Mouse (Mus musculus) MEL (cell line): ENCODE data around the gene Scn3b. TPM values are rescaled to one million over a fixed set of nuclear protein-coding genes. Genes with fewer than 3 reads are reported as not detected.

Experiments
- DNase-seq: peaks from one replicate; pipeline ENCODE4 v3.0.0; 2011; ENCODE audit warnings: low read depth, low spot score
- H3K27ac ChIP-seq: 2 replicates; pipeline ENCODE4 v1.5.1; 2012; ENCODE audit warnings: low read depth, mild to moderate bottlenecking, control low read depth, low read length, moderate library complexity; ENCODE audit not compliant: control insufficient read depth
- H3K27me3 ChIP-seq, 2 experiments: fragments of 150-350 bp in 1 of 2; sonication (generic) in 1 of 2; 2 replicates each; pipeline ENCODE4 v1.6.1; 2012; ENCODE audit warnings: low read length in 2 of 2, mild to moderate bottlenecking in 2 of 2, improper control_type of control experiment in 1 of 2, moderate library complexity in 1 of 2; ENCODE audit not compliant: insufficient read depth in 2 of 2, control insufficient read depth in 1 of 2
- H3K36me3 ChIP-seq, 2 experiments: 2 replicates each; pipeline ENCODE4 v1.6.1; 2012 to 2014; ENCODE audit warnings: low read length in 2 of 2, improper control_type of control experiment in 1 of 2, inconsistent platforms in 1 of 2, mild to moderate bottlenecking in 1 of 2; ENCODE audit not compliant: insufficient read depth in 2 of 2, control insufficient read depth in 1 of 2
- H3K4me1 ChIP-seq, 2 experiments: fragments of 150-350 bp in 1 of 2; sonication (generic) in 1 of 2; 2 replicates each; pipeline ENCODE4 v1.6.1; 2012; ENCODE audit warnings: low read length in 2 of 2, improper control_type of control experiment in 1 of 2, mild to moderate bottlenecking in 1 of 2; ENCODE audit not compliant: insufficient read depth in 2 of 2, control insufficient read depth in 1 of 2
- H3K4me3 ChIP-seq, 2 experiments: fragments of 150-350 bp in 1 of 2; sonication (generic) in 1 of 2; 2 replicates each; pipeline ENCODE4 v1.5.1; 2012; ENCODE audit warnings: low read depth in 2 of 2, low read length in 2 of 2, mild to moderate bottlenecking in 2 of 2, moderate library complexity in 2 of 2, control low read depth in 1 of 2, improper control_type of control experiment in 1 of 2; ENCODE audit not compliant: control insufficient read depth in 1 of 2, insufficient read depth in 1 of 2
- H3K79me2 ChIP-seq: 2 replicates; pipeline ENCODE4 v1.6.1; 2012; ENCODE audit warnings: mild to moderate bottlenecking, low read length, moderate library complexity; ENCODE audit not compliant: control insufficient read depth, poor library complexity, insufficient read depth
- H3K9ac ChIP-seq: 2 replicates; pipeline ENCODE4 v1.6.1; 2012; ENCODE audit warnings: low read depth, mild to moderate bottlenecking, control low read depth, low read length, moderate library complexity; ENCODE audit not compliant: control insufficient read depth, poor library complexity, severe bottlenecking
- H3K9me3 ChIP-seq: fragments of 150-350 bp; sonication (generic); replicated peaks from 2 replicates; pipeline ENCODE4 v1.6.1; 2012; ENCODE audit warnings: mild to moderate bottlenecking, low read length, improper control_type of control experiment, moderate library complexity; ENCODE audit not compliant: insufficient read depth
- CHD2 ChIP-seq: IDR thresholded peaks from 2 replicates; pipeline ENCODE4 v1.6.1; 2011; ENCODE audit warnings: low read length, improper control_type of control experiment
- CTCF ChIP-seq, 3 experiments: IDR thresholded peaks in 2 of 3; conservative IDR thresholded peaks in 1 of 3; 2 replicates each; pipeline ENCODE4 v1.5.1; 2011 to 2012; ENCODE audit warnings: low read length in 3 of 3, low read depth in 2 of 3, mild to moderate bottlenecking in 2 of 3, improper control_type of control experiment in 1 of 3, inconsistent platforms in 1 of 3, mixed read lengths in 1 of 3, moderate library complexity in 1 of 3; ENCODE audit not compliant: control insufficient read depth in 1 of 3, insufficient read depth in 1 of 3, poor library complexity in 1 of 3, severe bottlenecking in 1 of 3
- ETS1 ChIP-seq: IDR thresholded peaks from 2 replicates; pipeline ENCODE4 v1.6.1; 2012; ENCODE audit warnings: low read depth, mild to moderate bottlenecking, inconsistent platforms, low read length, improper control_type of control experiment, moderate library complexity
- GABPA ChIP-seq: IDR thresholded peaks from 2 replicates; pipeline ENCODE4 v1.6.1; 2012; ENCODE audit warnings: low read depth, mild to moderate bottlenecking, inconsistent platforms, low read length, improper control_type of control experiment, moderate library complexity
- HCFC1 ChIP-seq: IDR thresholded peaks from 2 replicates; pipeline ENCODE4 v1.6.1; 2012; ENCODE audit warnings: low read depth, mild to moderate bottlenecking, inconsistent platforms, low read length, improper control_type of control experiment, moderate library complexity
- KAT2A ChIP-seq: conservative IDR thresholded peaks from 2 replicates; pipeline ENCODE4 v1.6.1; 2012; ENCODE audit warnings: low read depth, low read length, improper control_type of control experiment, inconsistent platforms
- MAFK ChIP-seq: IDR thresholded peaks from 2 replicates; pipeline ENCODE4 v1.6.1; 2011; ENCODE audit warnings: low read depth, mild to moderate bottlenecking, low read length, improper control_type of control experiment, borderline replicate concordance
- MAX ChIP-seq: IDR thresholded peaks from 2 replicates; pipeline ENCODE4 v1.6.1; 2011; ENCODE audit warnings: low read length, improper control_type of control experiment
- MAZ ChIP-seq: IDR thresholded peaks from 2 replicates; pipeline ENCODE4 v1.6.1; 2012; ENCODE audit warnings: low read depth, mild to moderate bottlenecking, inconsistent platforms, low read length, improper control_type of control experiment
- MEF2A ChIP-seq: IDR thresholded peaks from 2 replicates; pipeline ENCODE4 v1.6.1; 2014; ENCODE audit warnings: low read depth, mild to moderate bottlenecking, inconsistent platforms, low read length, improper control_type of control experiment; ENCODE audit not compliant: poor library complexity, insufficient replicate concordance, severe bottlenecking; ENCODE audit errors: extremely low read depth
- MYC ChIP-seq: IDR thresholded peaks from 2 replicates; pipeline ENCODE4 v1.6.1; 2011; ENCODE audit warnings: low read depth, mild to moderate bottlenecking, low read length, improper control_type of control experiment, moderate library complexity
- NELFE ChIP-seq: IDR thresholded peaks from 2 replicates; pipeline ENCODE4 v1.6.1; 2011; ENCODE audit warnings: low read depth, low read length, improper control_type of control experiment
- NRF1 ChIP-seq: IDR thresholded peaks from 2 replicates; pipeline ENCODE4 v1.6.1; 2014; ENCODE audit warnings: low read depth, mild to moderate bottlenecking, inconsistent platforms, low read length, improper control_type of control experiment, moderate library complexity; ENCODE audit not compliant: poor library complexity, insufficient read depth, severe bottlenecking
- POLR2A ChIP-seq, 2 experiments: IDR thresholded peaks; 2 replicates each; pipeline ENCODE4 v1.6.1; 2011 to 2012; ENCODE audit warnings: low read length in 2 of 2, mild to moderate bottlenecking in 2 of 2, control low read depth in 1 of 2, improper control_type of control experiment in 1 of 2, low read depth in 1 of 2, moderate library complexity in 1 of 2; ENCODE audit not compliant: control insufficient read depth in 1 of 2, insufficient read depth in 1 of 2, poor library complexity in 1 of 2
- POLR2AphosphoS5 ChIP-seq: IDR thresholded peaks from 2 replicates; pipeline ENCODE4 v1.6.1; 2012; ENCODE audit warnings: low read depth, borderline replicate concordance, mild to moderate bottlenecking, inconsistent platforms, low read length, moderate library complexity, mixed read lengths
- RAD21 ChIP-seq: IDR thresholded peaks from 2 replicates; pipeline ENCODE4 v1.6.1; 2011; ENCODE audit warnings: mild to moderate bottlenecking, low read depth, low read length, improper control_type of control experiment
- RCOR1 ChIP-seq: IDR thresholded peaks from 2 replicates; pipeline ENCODE4 v1.6.1; 2012; ENCODE audit warnings: low read depth, mild to moderate bottlenecking, inconsistent platforms, low read length, improper control_type of control experiment
- SIN3A ChIP-seq: IDR thresholded peaks from 2 replicates; pipeline ENCODE4 v1.6.1; 2012; ENCODE audit warnings: low read length, improper control_type of control experiment, inconsistent platforms
- TCF12 ChIP-seq: IDR thresholded peaks from 2 replicates; pipeline ENCODE4 v1.6.1; 2014; ENCODE audit warnings: low read depth, mild to moderate bottlenecking, inconsistent platforms, low read length, improper control_type of control experiment, moderate library complexity
- UBTF ChIP-seq: IDR thresholded peaks from 2 replicates; pipeline ENCODE4 v1.6.1; 2012; ENCODE audit warnings: low read depth, mild to moderate bottlenecking, inconsistent platforms, low read length, improper control_type of control experiment, moderate library complexity, borderline replicate concordance; ENCODE audit not compliant: insufficient read depth
- USF1 ChIP-seq: IDR thresholded peaks from 2 replicates; pipeline ENCODE4 v1.6.1; 2014; ENCODE audit warnings: low read depth, mild to moderate bottlenecking, inconsistent platforms, low read length, improper control_type of control experiment, moderate library complexity
- USF2 ChIP-seq, 2 experiments: IDR thresholded peaks; 2 replicates each; pipeline ENCODE4 v1.6.1; 2011 to 2012; ENCODE audit warnings: improper control_type of control experiment in 2 of 2, low read length in 2 of 2, borderline replicate concordance in 1 of 2, inconsistent platforms in 1 of 2, low read depth in 1 of 2, mild to moderate bottlenecking in 1 of 2; ENCODE audit not compliant: insufficient read depth in 1 of 2
- ZC3H11A ChIP-seq: IDR thresholded peaks from 2 replicates; pipeline ENCODE4 v1.6.1; 2012; ENCODE audit warnings: low read depth, mild to moderate bottlenecking, inconsistent platforms, low read length, improper control_type of control experiment
- ZMIZ1 ChIP-seq: IDR thresholded peaks from 2 replicates; pipeline ENCODE4 v1.6.1; 2012; ENCODE audit warnings: low read depth, mild to moderate bottlenecking, inconsistent platforms, low read length, improper control_type of control experiment, moderate library complexity
- polyA plus RNA-seq, 2 experiments: library from polyadenylated mRNA; stranded (reverse) in 1 of 2; unstranded in 1 of 2; fragments of >175 nt in 1 of 2; fragments of >200 nt in 1 of 2; gene quantifications; 2 replicates each; pipeline versions ENCODE4 v1.2.1 to v1.2.4; 2012; ENCODE audit warnings: low replicate concordance in 2 of 2, low read depth in 1 of 2; ENCODE audit not compliant: insufficient read length in 2 of 2, insufficient read depth in 1 of 2, missing spikeins in 1 of 2
- total RNA-seq: library from RNA; depleted of rRNA; stranded (reverse); fragments of 300-350 nt; gene quantifications from 2 replicates; pipeline ENCODE4 v1.2.3, GENCODE M21; 2012

The Scn3b gene
- total and polyA plus RNA-seq, 3 experiments, result not detected

DNA sequence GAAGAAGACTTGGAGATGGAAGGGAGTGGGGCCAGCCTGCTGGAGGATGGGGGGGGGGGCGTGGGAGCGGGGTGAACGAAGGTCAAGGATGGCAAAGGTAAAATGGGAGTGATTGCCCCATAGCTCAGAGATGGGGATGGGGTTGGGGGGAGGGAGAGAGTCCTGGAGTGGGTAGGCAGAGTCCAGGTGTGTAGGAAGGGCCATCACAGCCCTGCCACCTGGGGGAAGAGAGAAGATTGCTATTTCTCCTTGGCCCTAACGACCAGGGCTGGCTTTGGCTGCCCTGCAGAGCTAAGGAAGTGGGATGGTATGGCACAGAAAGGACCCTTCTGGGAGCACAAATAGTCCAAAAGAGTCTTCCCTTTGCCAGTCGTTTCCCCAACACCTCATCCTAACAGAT is 25.2 kb downstream of the Scn3b start:
- no peaks in the 10 kb centered on the region for H3K79me2 ChIP-seq
- no peaks in the 10 kb centered on the region for H3K4me1 ChIP-seq
- no peak overlapping the region for H3K9ac ChIP-seq
- H3K9me3 ChIP-seq, result no peaks in the 10 kb centered on the region
- no peaks in the 10 kb centered on the region for H3K27me3 ChIP-seq
- DNase-seq, result no peak
- TF ChIP-seq ZMIZ1 (no peak), MAFK (no peak), MEF2A (no peak), ZC3H11A (no peak), RCOR1 (no peak), SIN3A (no peak), POLR2A (IDR thresholded peaks at IDR 0.05; ENCODE audit: control insufficient read depth in 1 of 2, insufficient read depth in 1 of 2, low read depth in 1 of 2, low read length in 2 of 2, poor library complexity in 1 of 2) (no peak), MYC (no peak), NELFE (no peak), MAZ (no peak), CHD2 (no peak), RAD21 (no peak), MAX (no peak), TCF12 (no peak)
- no peak overlapping the region for H3K4me3 ChIP-seq
- no peaks in the 10 kb centered on the region for H3K36me3 ChIP-seq
- no peak overlapping the region for H3K27ac ChIP-seq

DNA sequence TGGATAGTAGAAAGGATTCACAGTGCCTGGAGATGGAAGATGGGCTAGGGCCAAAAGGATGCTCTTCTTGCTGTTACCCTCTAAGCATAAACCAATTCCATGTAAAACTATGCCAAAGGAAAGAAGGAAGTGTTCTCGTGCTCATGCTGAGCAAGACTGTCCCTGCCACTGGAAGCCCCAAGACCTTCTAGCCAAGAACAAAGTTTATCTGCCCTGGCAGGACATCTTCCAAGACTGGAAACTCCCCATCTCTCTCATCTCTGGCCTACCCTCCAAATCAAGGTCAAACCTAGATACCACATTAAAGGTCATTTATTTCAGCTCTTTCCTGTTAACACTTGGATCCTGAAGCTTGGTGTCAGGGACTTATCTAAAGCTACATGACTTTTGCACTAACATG is 25.8 kb downstream of the Scn3b start:
- Histone ChIP-seq H3K27ac (no peak overlapping the region), H3K36me3 (no peaks in the 10 kb centered on the region)

More for the DNA sequence above, 25.8 kb downstream of the Scn3b start:
- H3K4me3 ChIP-seq, result no peak overlapping the region
- H3K79me2 ChIP-seq, result no peaks in the 10 kb centered on the region
- H3K9me3 ChIP-seq, result no peaks in the 10 kb centered on the region
- no peaks in the 10 kb centered on the region for H3K4me1 ChIP-seq
- no peak for DNase-seq
- TF ChIP-seq ETS1, result no peak
- TF ChIP-seq SIN3A, result no peak
- TF ChIP-seq GABPA, result no peak
- no peak for TF ChIP-seq MAZ
- no peak for TF ChIP-seq HCFC1
- TF ChIP-seq POLR2AphosphoS5, result no peak
- no peak for TF ChIP-seq NRF1
- TF ChIP-seq USF1, result no peak
- no peak for TF ChIP-seq KAT2A
- no peak for TF ChIP-seq UBTF
- TF ChIP-seq CHD2, result no peak
- TF ChIP-seq POLR2A (IDR thresholded peaks at IDR 0.05; ENCODE audit: control insufficient read depth in 1 of 2, insufficient read depth in 1 of 2, low read depth in 1 of 2, low read length in 2 of 2, poor library complexity in 1 of 2), result no peak
- TF ChIP-seq CTCF (IDR thresholded peaks at IDR 0.05 in 2 of 3, conservative IDR thresholded peaks at IDR 0.05 in 1 of 3; ENCODE audit: control insufficient read depth in 1 of 3, insufficient read depth in 1 of 3, low read depth in 2 of 3, low read length in 3 of 3, poor library complexity in 1 of 3, severe bottlenecking in 1 of 3), result no peak
- TF ChIP-seq MAFK, result no peak
- TF ChIP-seq USF2 (IDR thresholded peaks at IDR 0.05; ENCODE audit: borderline replicate concordance in 1 of 2, insufficient read depth in 1 of 2, low read depth in 1 of 2, low read length in 2 of 2), result no peak
- no peak for TF ChIP-seq MYC
- H3K9ac ChIP-seq, result no peak overlapping the region
- no peaks in the 10 kb centered on the region for H3K27me3 ChIP-seq
